Mouse (Mus musculus): ENCODE measurements around the gene Pde11a. TPM values are rescaled to one million over a fixed set of nuclear protein-coding genes. Genes with fewer than 3 reads are reported as not detected.

Pde11a gene
- polyA plus RNA-seq, 1 experiment from 2014 or later, result 0.54 TPM

DNA sequence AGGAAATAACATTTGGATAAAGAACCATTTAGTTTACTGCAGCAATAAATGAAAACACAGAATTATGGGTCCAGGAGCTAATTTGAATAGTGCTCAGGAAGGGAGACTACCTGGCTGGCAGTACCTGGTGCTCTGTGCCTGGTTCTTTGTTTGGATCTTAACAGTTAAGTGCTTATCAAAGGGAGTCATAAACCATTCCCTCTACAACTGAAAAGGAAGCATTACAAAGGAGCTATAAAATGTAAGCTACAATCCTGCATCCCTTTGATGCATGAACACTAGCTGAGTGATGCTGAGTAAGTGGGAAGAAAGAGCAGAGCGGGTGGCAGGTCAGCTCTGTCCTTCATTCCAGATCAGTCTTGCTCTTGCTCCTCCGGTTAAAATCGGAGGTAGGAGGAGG, 258.0 kb downstream of the Pde11a start:
- Histone ChIP-seq H3K27ac (ENCODE audit: low read length) (no peak overlapping the region), H3K4me3 (ENCODE audit: low read depth, low read length) (no peak overlapping the region), H3K27me3 (ENCODE audit: control insufficient read depth, insufficient read depth, low read depth, low read length) (no peaks in the 10 kb centered on the region), H3K36me3 (ENCODE audit: control insufficient read depth, insufficient read depth, low read length) (no peaks in the 10 kb centered on the region), H3K9me3 (replicated peaks; ENCODE audit: control insufficient read depth, low read length, poor library complexity, severe bottlenecking) (no peaks in the 10 kb centered on the region), H3K9ac (ENCODE audit: low read depth, low read length) (no peak overlapping the region), H3K4me2 (ENCODE audit: low read length) (no peak overlapping the region), H3K4me1 (ENCODE audit: control insufficient read depth, insufficient read depth, low read length) (no peaks in the 10 kb centered on the region)
- no peak for ATAC-seq
- WGBS, result 69% methylated on average over 3 of the region's 3 CpGs

GRCm38 (mm10) chr2:76076838-76077237, 261.7 kb downstream of the Pde11a start:
- WGBS, result 80% methylated on average over 2 of the region's 2 CpGs
- H3K9ac ChIP-seq (ENCODE audit: low read depth, low read length), result no peak overlapping the region
- H3K27me3 ChIP-seq (ENCODE audit: control insufficient read depth, insufficient read depth, low read depth, low read length), result no peaks in the 10 kb centered on the region
- H3K4me1 ChIP-seq (ENCODE audit: control insufficient read depth, insufficient read depth, low read length), result no peaks in the 10 kb centered on the region
- no peak overlapping the region for H3K4me2 ChIP-seq (ENCODE audit: low read length)
- H3K4me3 ChIP-seq (ENCODE audit: low read depth, low read length), result no peak overlapping the region
- H3K36me3 ChIP-seq (ENCODE audit: control insufficient read depth, insufficient read depth, low read length), result no peaks in the 10 kb centered on the region
- no peak for ATAC-seq
- no peak overlapping the region for H3K27ac ChIP-seq (ENCODE audit: low read length)
- H3K9me3 ChIP-seq (replicated peaks; ENCODE audit: control insufficient read depth, low read length, poor library complexity, severe bottlenecking), result no peaks in the 10 kb centered on the region

DNA sequence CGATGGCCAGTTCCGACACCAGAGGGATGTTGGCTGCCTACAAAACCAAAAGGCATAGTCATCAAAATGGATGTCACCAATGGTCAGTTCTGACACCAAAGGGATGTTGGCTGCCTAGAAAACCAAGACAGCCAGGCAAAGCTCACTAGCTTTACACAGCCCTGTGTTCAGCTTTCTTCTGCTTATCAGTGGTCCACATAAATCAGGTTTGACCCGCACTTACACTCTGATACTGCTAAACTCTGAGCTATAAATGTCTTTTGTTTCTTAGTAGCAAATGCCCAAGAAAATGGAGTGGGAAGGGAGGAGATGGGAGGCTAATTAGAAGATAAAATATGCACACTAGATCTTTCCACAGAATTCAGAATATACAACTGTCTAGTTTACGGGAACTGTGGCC, 262.5 kb downstream of the Pde11a start:
- no peak overlapping the region for H3K4me3 ChIP-seq (ENCODE audit: low read depth, low read length)
- H3K4me2 ChIP-seq (ENCODE audit: low read length), result no peak overlapping the region
- H3K27me3 ChIP-seq (ENCODE audit: control insufficient read depth, insufficient read depth, low read depth, low read length), result no peaks in the 10 kb centered on the region
- H3K36me3 ChIP-seq (ENCODE audit: control insufficient read depth, insufficient read depth, low read length), result no peaks in the 10 kb centered on the region
- H3K9ac ChIP-seq (ENCODE audit: low read depth, low read length), result no peak overlapping the region
- no peaks in the 10 kb centered on the region for H3K9me3 ChIP-seq (replicated peaks; ENCODE audit: control insufficient read depth, low read length, poor library complexity, severe bottlenecking)
- no peaks in the 10 kb centered on the region for H3K4me1 ChIP-seq (ENCODE audit: control insufficient read depth, insufficient read depth, low read length)
- H3K27ac ChIP-seq (ENCODE audit: low read length), result no peak overlapping the region
- ATAC-seq, result no peak
- 97% methylated on average over 4 of the region's 4 CpGs for WGBS

DNA sequence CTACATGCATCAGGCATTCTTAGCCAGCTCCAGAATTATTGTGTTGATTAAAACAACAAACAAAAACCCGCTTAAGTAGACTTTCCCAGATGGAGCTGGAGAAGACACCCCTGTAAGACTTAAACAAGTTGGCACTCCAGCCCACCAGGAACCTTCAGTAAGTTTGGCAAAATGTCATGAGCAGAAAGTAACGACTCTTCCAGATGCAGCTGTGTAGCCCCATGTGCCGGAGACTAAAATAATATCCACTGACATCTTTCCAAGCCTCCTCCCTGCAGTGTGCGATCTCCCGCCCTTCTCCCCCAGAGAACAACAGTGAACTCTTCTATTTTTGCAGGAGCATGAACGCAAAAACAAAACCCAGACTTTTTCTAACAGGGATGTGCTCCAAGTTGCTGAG, 265.5 kb downstream of the Pde11a start:
- Histone ChIP-seq H3K9me3 (replicated peaks; ENCODE audit: control insufficient read depth, low read length, poor library complexity, severe bottlenecking) (no peaks in the 10 kb centered on the region), H3K27me3 (ENCODE audit: control insufficient read depth, insufficient read depth, low read depth, low read length) (no peaks in the 10 kb centered on the region), H3K9ac (ENCODE audit: low read depth, low read length) (no peak overlapping the region), H3K36me3 (ENCODE audit: control insufficient read depth, insufficient read depth, low read length) (no peaks in the 10 kb centered on the region), H3K27ac (ENCODE audit: low read length) (no peak overlapping the region), H3K4me2 (ENCODE audit: low read length) (no peak overlapping the region), H3K4me1 (ENCODE audit: control insufficient read depth, insufficient read depth, low read length) (peaks cover 15% of the 10 kb centered on the region), H3K4me3 (ENCODE audit: low read depth, low read length) (no peak overlapping the region)
- ATAC-seq, result no peak
- 70% methylated on average over 6 of the region's 6 CpGs for WGBS

DNA sequence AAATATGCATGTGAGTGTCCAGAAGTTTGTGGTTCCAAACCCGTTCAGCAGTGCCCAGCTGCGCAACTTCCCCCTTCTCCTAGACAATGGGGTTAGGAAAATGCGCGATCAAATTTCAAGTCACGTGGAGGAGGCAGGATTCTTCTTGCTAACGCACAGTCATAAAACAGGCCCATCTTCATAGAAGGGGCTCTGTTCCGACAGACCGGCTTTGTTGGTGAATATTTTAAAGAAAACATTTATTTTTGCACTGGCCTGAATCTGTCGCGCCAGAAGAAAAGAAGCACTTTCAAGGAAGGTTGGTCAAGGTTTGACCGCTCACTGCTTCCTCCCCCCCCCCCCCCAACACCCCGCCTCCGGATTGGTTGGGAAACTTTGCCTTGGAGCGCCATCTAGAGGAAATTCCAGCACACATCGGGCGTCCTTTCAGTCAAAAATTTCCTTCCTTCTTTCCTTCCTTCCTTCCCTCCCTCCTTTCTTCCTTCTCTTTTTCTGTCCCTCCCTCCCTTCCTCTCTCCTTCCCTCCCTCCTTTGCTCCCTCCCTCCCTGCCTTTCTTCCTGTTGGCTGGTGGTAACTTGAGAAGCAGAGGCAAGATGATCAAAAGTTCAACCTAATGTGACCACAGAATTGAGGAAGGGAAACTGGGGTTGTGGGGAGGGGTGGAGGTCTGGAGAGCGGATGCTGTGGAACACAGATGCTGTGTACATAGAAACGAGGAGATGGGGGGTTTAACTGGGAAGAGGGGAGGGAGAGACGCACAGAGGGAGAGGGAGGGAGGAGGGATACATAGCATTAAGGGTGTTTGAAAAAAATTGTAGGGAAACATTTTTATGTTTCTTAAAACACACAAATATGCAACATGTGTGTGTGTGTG, 267.9 kb downstream of the Pde11a start:
- Histone ChIP-seq H3K4me2 (ENCODE audit: low read length) (peak overlapping the region; percentile 60), H3K4me1 (ENCODE audit: control insufficient read depth, insufficient read depth, low read length) (peaks cover 15% of the 10 kb centered on the region), H3K27me3 (ENCODE audit: control insufficient read depth, insufficient read depth, low read depth, low read length) (no peaks in the 10 kb centered on the region), H3K9ac (ENCODE audit: low read depth, low read length) (peak overlapping the region; percentile 53; the same call in 1 of the 2 replicates), H3K27ac (ENCODE audit: low read length) (peak overlapping the region; percentile 81), H3K36me3 (ENCODE audit: control insufficient read depth, insufficient read depth, low read length) (no peaks in the 10 kb centered on the region), H3K4me3 (ENCODE audit: low read depth, low read length) (peak overlapping the region; percentile 42), H3K9me3 (replicated peaks; ENCODE audit: control insufficient read depth, low read length, poor library complexity, severe bottlenecking) (no peaks in the 10 kb centered on the region)
- ATAC-seq, result peak; percentile 92
- WGBS, result 4% methylated on average over 19 of the region's 19 CpGs

- H3K4me3 ChIP-seq (ENCODE audit: low read depth, low read length), result no peak overlapping the region; the same call in 1 of the 2 replicates
Measured at GRCm38 (mm10) chr2:76069238-76069637, 269.3 kb downstream of the Pde11a start.

DNA sequence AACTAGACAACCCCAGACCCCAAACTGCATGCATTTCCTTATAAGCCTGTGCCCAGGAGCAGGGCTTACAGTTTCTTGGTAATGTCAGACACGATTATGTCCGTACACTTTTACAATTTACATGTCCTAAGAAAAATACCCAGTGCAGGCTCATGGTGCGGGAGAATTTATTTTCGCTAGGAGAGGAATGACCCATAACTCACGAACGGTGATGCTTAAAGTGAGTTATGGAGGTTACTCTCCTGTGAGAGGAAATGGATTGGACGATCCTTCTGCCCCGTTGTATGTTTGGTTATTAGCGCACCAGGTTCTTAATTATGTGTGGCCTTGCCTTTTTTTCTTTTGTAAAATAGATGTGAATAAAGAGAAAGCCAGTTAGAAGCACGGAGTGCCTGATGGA, 270.4 kb downstream of the Pde11a start:
- H3K4me1 ChIP-seq (ENCODE audit: control insufficient read depth, insufficient read depth, low read length), result peaks cover 15% of the 10 kb centered on the region
- no peak for ATAC-seq
- H3K27me3 ChIP-seq (ENCODE audit: control insufficient read depth, insufficient read depth, low read depth, low read length), result no peaks in the 10 kb centered on the region
- no peak overlapping the region for H3K4me2 ChIP-seq (ENCODE audit: low read length)
- H3K27ac ChIP-seq (ENCODE audit: low read length), result 0 out of 2 replicates have a peak overlapping the region, but pooled peaks have one; percentile 5
- H3K9me3 ChIP-seq (replicated peaks; ENCODE audit: control insufficient read depth, low read length, poor library complexity, severe bottlenecking), result no peaks in the 10 kb centered on the region
- no peaks in the 10 kb centered on the region for H3K36me3 ChIP-seq (ENCODE audit: control insufficient read depth, insufficient read depth, low read length)
- H3K4me3 ChIP-seq (ENCODE audit: low read depth, low read length), result no peak overlapping the region
- 83% methylated on average over 10 of the region's 10 CpGs for WGBS
- no peak overlapping the region for H3K9ac ChIP-seq (ENCODE audit: low read depth, low read length)

More at GRCm38 (mm10) chr2:76069238-76069637, 269.3 kb downstream of the Pde11a start:
- Histone ChIP-seq H3K36me3 (ENCODE audit: control insufficient read depth, insufficient read depth, low read length) (no peaks in the 10 kb centered on the region), H3K4me1 (ENCODE audit: control insufficient read depth, insufficient read depth, low read length) (peaks cover 15% of the 10 kb centered on the region), H3K4me2 (ENCODE audit: low read length) (peak overlapping the region; percentile 60), H3K27me3 (ENCODE audit: control insufficient read depth, insufficient read depth, low read depth, low read length) (no peaks in the 10 kb centered on the region), H3K27ac (ENCODE audit: low read length) (peak overlapping the region; percentile 62), H3K9ac (ENCODE audit: low read depth, low read length) (no peak overlapping the region), H3K9me3 (replicated peaks; ENCODE audit: control insufficient read depth, low read length, poor library complexity, severe bottlenecking) (no peaks in the 10 kb centered on the region)
- peak; percentile 19; the same call in 1 of the 2 replicates for ATAC-seq
- WGBS, result 65% methylated on average over 13 of the region's 13 CpGs

DNA sequence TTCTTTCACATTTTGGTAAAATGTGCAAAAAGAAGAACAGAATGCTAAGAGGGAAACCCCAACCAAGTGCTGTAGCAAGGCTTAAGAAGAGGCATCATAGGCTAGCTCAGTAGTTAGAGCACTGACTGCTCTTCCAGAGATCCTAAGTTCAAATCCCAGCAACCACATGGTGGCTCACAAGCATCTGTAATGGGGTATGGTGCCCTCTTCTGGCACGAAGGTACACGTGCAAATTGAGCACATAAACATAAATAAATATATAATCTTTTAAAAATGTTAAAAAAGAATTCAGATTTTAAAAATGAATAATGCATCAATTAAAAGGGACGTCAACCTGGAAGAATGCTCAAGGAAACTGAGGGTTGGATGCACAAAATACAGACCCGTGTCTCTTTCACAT, 271.4 kb downstream of the Pde11a start:
- H3K4me3 ChIP-seq (ENCODE audit: low read depth, low read length), result no peak overlapping the region
- no peaks in the 10 kb centered on the region for H3K36me3 ChIP-seq (ENCODE audit: control insufficient read depth, insufficient read depth, low read length)
- no peak overlapping the region for H3K27ac ChIP-seq (ENCODE audit: low read length)
- H3K9me3 ChIP-seq (replicated peaks; ENCODE audit: control insufficient read depth, low read length, poor library complexity, severe bottlenecking), result no peaks in the 10 kb centered on the region
- H3K4me2 ChIP-seq (ENCODE audit: low read length), result no peak overlapping the region
- no peaks in the 10 kb centered on the region for H3K27me3 ChIP-seq (ENCODE audit: control insufficient read depth, insufficient read depth, low read depth, low read length)
- ATAC-seq, result no peak
- H3K9ac ChIP-seq (ENCODE audit: low read depth, low read length), result no peak overlapping the region
- 52% methylated on average over 4 of the region's 4 CpGs for WGBS
- peaks cover 15% of the 10 kb centered on the region for H3K4me1 ChIP-seq (ENCODE audit: control insufficient read depth, insufficient read depth, low read length)

DNA sequence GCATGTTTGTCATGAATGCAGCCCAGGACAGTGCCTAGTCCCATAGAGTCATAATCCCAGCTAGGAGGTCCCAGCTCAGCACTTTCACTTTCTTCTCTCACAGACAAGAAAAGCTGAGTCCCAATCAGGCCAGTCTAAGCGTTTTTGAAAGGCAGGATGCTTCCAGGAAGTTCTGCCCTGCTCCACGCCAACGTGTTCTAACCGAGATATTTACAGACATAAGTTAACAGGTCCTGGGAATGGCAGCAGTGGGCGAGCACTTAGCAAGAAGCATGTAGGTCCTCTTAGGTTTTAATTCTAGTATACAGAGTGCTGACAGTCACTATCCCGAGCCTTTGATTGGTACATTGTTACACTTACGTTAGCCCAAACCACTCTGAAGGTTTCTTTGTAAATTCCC, 273.3 kb downstream of the Pde11a start:
- Histone ChIP-seq H3K4me2 (ENCODE audit: low read length) (no peak overlapping the region), H3K9me3 (replicated peaks; ENCODE audit: control insufficient read depth, low read length, poor library complexity, severe bottlenecking) (no peaks in the 10 kb centered on the region), H3K4me3 (ENCODE audit: low read depth, low read length) (no peak overlapping the region), H3K36me3 (ENCODE audit: control insufficient read depth, insufficient read depth, low read length) (no peaks in the 10 kb centered on the region), H3K27ac (ENCODE audit: low read length) (no peak overlapping the region), H3K9ac (ENCODE audit: low read depth, low read length) (no peak overlapping the region), H3K4me1 (ENCODE audit: control insufficient read depth, insufficient read depth, low read length) (peaks cover 13% of the 10 kb centered on the region), H3K27me3 (ENCODE audit: control insufficient read depth, insufficient read depth, low read depth, low read length) (no peaks in the 10 kb centered on the region; the same call in 1 of the 2 replicates)
- WGBS, result 79% methylated on average over 7 of the region's 7 CpGs
- ATAC-seq, result no peak

Data from midbrain, embryonic 16.5 days (tissue).